Mouse (Mus musculus): ENCODE data around the gene Plekhm2. TPM values are rescaled to one million over a fixed set of nuclear protein-coding genes. Genes with fewer than 3 reads are reported as not detected.

Gene Plekhm2
- 100 to 1,000 TPM; 100 to 102 TPM for total RNA-seq (2021)
- long read RNA-seq, experiment 1, full-length matches to known transcripts: 18 of 72 reads
- long read RNA-seq, experiment 1, partial matches to known transcripts: 33 of 72 reads
- long read RNA-seq, experiment 1, other reads (novel, unspliced or antisense): 21 of 72 reads
- long read RNA-seq, experiment 2, full-length matches to known transcripts: 3 of 30 reads
- long read RNA-seq, experiment 2, partial matches to known transcripts: 11 of 30 reads
- long read RNA-seq, experiment 2, other reads (novel, unspliced or antisense): 16 of 30 reads

- no peak for DNase-seq
Measured at GRCm38 (mm10) chr4:141664799-141665198, at the start of gene Plekhm2. Gene Plekhm2 (minus strand): TSS chr4:141664899.

GRCm38 (mm10) chr4:141713598-141714142, 49.0 kb upstream of the Plekhm2 start:
- DNase-seq: no peak

GRCm38 (mm10) chr4:141711250-141711649, 46.6 kb upstream of the Plekhm2 start:
- DNase-seq: no peak

- DNase-seq: peak in 1 of 2 experiments; percentile 21
Measured at GRCm38 (mm10) chr4:141708971-141709370, 44.3 kb upstream of the Plekhm2 start.

GRCm38 (mm10) chr4:141708005-141708404, 43.3 kb upstream of the Plekhm2 start:
- DNase-seq: no peak

- DNase-seq: no peak
Measured at GRCm38 (mm10) chr4:141705331-141705730, 40.6 kb upstream of the Plekhm2 start.

- peak in 1 of 2 experiments; percentile 70 for DNase-seq
Measured at GRCm38 (mm10) chr4:141704625-141705024, 39.9 kb upstream of the Plekhm2 start.

GRCm38 (mm10) chr4:141694719-141695118, 30.0 kb upstream of the Plekhm2 start:
- DNase-seq: no peak

GRCm38 (mm10) chr4:141688505-141688904, 23.8 kb upstream of the Plekhm2 start:
- DNase-seq: no peak

- DNase-seq: no peak
Measured at GRCm38 (mm10) chr4:141686525-141686924, 21.8 kb upstream of the Plekhm2 start.

- DNase-seq: no peak
Measured at GRCm38 (mm10) chr4:141686093-141686492, 21.4 kb upstream of the Plekhm2 start.

- DNase-seq: no peak
Measured at GRCm38 (mm10) chr4:141685499-141685898, 20.8 kb upstream of the Plekhm2 start, which contains the start of gene Rsc1a1. Gene Rsc1a1 (minus strand): TSS chr4:141685599.

GRCm38 (mm10) chr4:141682706-141683230, 18.1 kb upstream of the Plekhm2 start:
- peak in 1 of 2 experiments; percentile 47 for DNase-seq

- peak; percentile 49 to 64 for DNase-seq
Measured at GRCm38 (mm10) chr4:141681767-141682166, 17.1 kb upstream of the Plekhm2 start.

GRCm38 (mm10) chr4:141680892-141681291, 16.2 kb upstream of the Plekhm2 start:
- DNase-seq: no peak

GRCm38 (mm10) chr4:141679016-141679415, 14.3 kb upstream of the Plekhm2 start:
- no peak for DNase-seq

- no peak for DNase-seq
Measured at GRCm38 (mm10) chr4:141676462-141676979, 11.8 kb upstream of the Plekhm2 start.

GRCm38 (mm10) chr4:141672325-141672724, 7.6 kb upstream of the Plekhm2 start:
- DNase-seq: peak in 1 of 2 experiments; percentile 52

- DNase-seq: no peak
Measured at GRCm38 (mm10) chr4:141671389-141671788, 6.7 kb upstream of the Plekhm2 start.

GRCm38 (mm10) chr4:141669898-141670712, 5.4 kb upstream of the Plekhm2 start:
- DNase-seq: peak; percentile 62 to 79

GRCm38 (mm10) chr4:141664011-141664745, 521 bp downstream of the Plekhm2 start:
- peak; percentile 82 to 88 for DNase-seq
